Mouse (Mus musculus) CH12.LX (cell line): ENCODE data around the gene Fryl. TPM values are rescaled to one million over a fixed set of nuclear protein-coding genes. Genes with fewer than 3 reads are reported as not detected.

Experiments used
- DNase-seq: peaks from one replicate; pipeline ENCODE4 v3.0.0-alpha.2; 2013; ENCODE audit errors: extremely low read depth
- H3K27ac ChIP-seq: 2 replicates; pipeline ENCODE4 v1.5.1; 2012; ENCODE audit warnings: low read depth, mild to moderate bottlenecking, control low read depth, moderate library complexity; ENCODE audit not compliant: insufficient read depth
- H3K27me3 ChIP-seq: replicated peaks from 2 replicates; pipeline ENCODE3; 2012; ENCODE audit warnings: inconsistent platforms
- H3K36me3 ChIP-seq, 2 experiments: replicated peaks in 1 of 2; 2 replicates each; pipeline versions ENCODE3 to v1.6.1; 2012; ENCODE audit warnings: inconsistent platforms in 1 of 2, low read length in 1 of 2, mild to moderate bottlenecking in 1 of 2, mixed read lengths in 1 of 2, moderate library complexity in 1 of 2; ENCODE audit not compliant: control insufficient read depth in 1 of 2, insufficient read depth in 1 of 2
- H3K4me1 ChIP-seq, 2 experiments: 2 replicates each; pipeline ENCODE4 v1.6.1; 2012; ENCODE audit warnings: inconsistent platforms in 1 of 2, moderate library complexity in 1 of 2; ENCODE audit not compliant: insufficient read depth in 2 of 2, control insufficient read depth in 1 of 2
- H3K4me2 ChIP-seq: 2 replicates; pipeline ENCODE4 v1.6.1; 2012; ENCODE audit warnings: low read depth, mild to moderate bottlenecking, control low read depth; ENCODE audit not compliant: poor library complexity, insufficient read depth, severe bottlenecking
- H3K4me3 ChIP-seq, 3 experiments: fragments of 150-350 bp in 1 of 3; sonication (generic) in 1 of 3; replicated peaks in 1 of 3; 2 replicates each; pipeline versions ENCODE3 to v1.5.1; 2011 to 2012; ENCODE audit warnings: low read depth in 2 of 3, low read length in 2 of 3, mild to moderate bottlenecking in 2 of 3, moderate library complexity in 2 of 3, control low read depth in 1 of 3, improper control_type of control experiment in 1 of 3, inconsistent platforms in 1 of 3, mixed read lengths in 1 of 3; ENCODE audit not compliant: poor library complexity in 1 of 3
- H3K79me2 ChIP-seq: replicated peaks from 2 replicates; pipeline ENCODE4 v1.6.1; 2012; ENCODE audit warnings: mild to moderate bottlenecking, moderate library complexity; ENCODE audit not compliant: control insufficient read depth, poor library complexity, insufficient read depth, severe bottlenecking; ENCODE audit errors: extremely low read depth
- H3K9ac ChIP-seq: 2 replicates; pipeline ENCODE4 v1.6.1; 2012; ENCODE audit warnings: low read depth, mild to moderate bottlenecking, control low read depth, moderate library complexity; ENCODE audit not compliant: insufficient read depth
- H3K9me3 ChIP-seq: replicated peaks from 2 replicates; pipeline ENCODE3; 2012; ENCODE audit warnings: low read length, inconsistent platforms, mixed read lengths
- BHLHE40 ChIP-seq: IDR thresholded peaks from 2 replicates; pipeline ENCODE4 v1.6.1; 2011; ENCODE audit warnings: mild to moderate bottlenecking, low read depth, low read length, improper control_type of control experiment
- CHD2 ChIP-seq: IDR thresholded peaks from 2 replicates; pipeline ENCODE4 v1.6.1; 2011; ENCODE audit warnings: low read length, improper control_type of control experiment
- E2F4 ChIP-seq: IDR thresholded peaks from 2 replicates; pipeline ENCODE4 v1.6.1; 2011; ENCODE audit warnings: low read depth, low read length, improper control_type of control experiment; ENCODE audit not compliant: insufficient replicate concordance
- ELF1 ChIP-seq: IDR thresholded peaks from 2 replicates; pipeline ENCODE4 v1.6.1; 2014; ENCODE audit warnings: low read depth, mild to moderate bottlenecking, inconsistent platforms, low read length, improper control_type of control experiment
- EP300 ChIP-seq: IDR thresholded peaks from 2 replicates; pipeline ENCODE4 v1.6.1; 2011; ENCODE audit warnings: low read length, improper control_type of control experiment
- ETS1 ChIP-seq: conservative IDR thresholded peaks from 2 replicates; pipeline ENCODE4 v1.6.1; 2012; ENCODE audit warnings: low read depth, mild to moderate bottlenecking, inconsistent platforms, low read length, improper control_type of control experiment, moderate library complexity
- GABPA ChIP-seq: IDR thresholded peaks from 2 replicates; pipeline ENCODE4 v1.6.1; 2012; ENCODE audit warnings: low read depth, low read length, improper control_type of control experiment, inconsistent platforms; ENCODE audit not compliant: insufficient replicate concordance
- IRF4 ChIP-seq: IDR thresholded peaks from 2 replicates; pipeline ENCODE4 v1.6.1; 2014; ENCODE audit warnings: low read depth, mild to moderate bottlenecking, inconsistent platforms, low read length, improper control_type of control experiment
- JUN ChIP-seq: IDR thresholded peaks from 2 replicates; pipeline ENCODE4 v1.6.1; 2011; ENCODE audit warnings: low read depth, mild to moderate bottlenecking, low read length, improper control_type of control experiment, moderate library complexity; ENCODE audit not compliant: insufficient read depth
- JUND ChIP-seq: conservative IDR thresholded peaks from 2 replicates; pipeline ENCODE4 v1.6.1; 2011; ENCODE audit warnings: low read depth, low read length, improper control_type of control experiment
- KAT2A ChIP-seq: IDR thresholded peaks from 2 replicates; pipeline ENCODE4 v1.6.1; 2012; ENCODE audit warnings: low read length, improper control_type of control experiment, inconsistent platforms; ENCODE audit not compliant: insufficient replicate concordance
- MAFK ChIP-seq: IDR thresholded peaks from 2 replicates; pipeline ENCODE4 v1.6.1; 2011; ENCODE audit warnings: low read length, improper control_type of control experiment; ENCODE audit not compliant: insufficient replicate concordance
- MAX ChIP-seq: IDR thresholded peaks from 2 replicates; pipeline ENCODE4 v1.6.1; 2011; ENCODE audit warnings: low read length, improper control_type of control experiment
- MAZ ChIP-seq: IDR thresholded peaks from 2 replicates; pipeline ENCODE4 v1.6.1; 2012; ENCODE audit warnings: low read depth, mild to moderate bottlenecking, inconsistent platforms, low read length, improper control_type of control experiment, moderate library complexity
- MEF2A ChIP-seq: IDR thresholded peaks from 2 replicates; pipeline ENCODE4 v1.6.1; 2014; ENCODE audit warnings: low read depth, mild to moderate bottlenecking, inconsistent platforms, low read length, improper control_type of control experiment, borderline replicate concordance
- NELFE ChIP-seq: IDR thresholded peaks from 2 replicates; pipeline ENCODE4 v1.6.1; 2011; ENCODE audit warnings: low read depth, low read length, improper control_type of control experiment
- NRF1 ChIP-seq: IDR thresholded peaks from 2 replicates; pipeline ENCODE4 v1.6.1; 2014; ENCODE audit warnings: low read depth, mild to moderate bottlenecking, inconsistent platforms, low read length, improper control_type of control experiment, moderate library complexity
- POLR2A ChIP-seq: IDR thresholded peaks from 2 replicates; pipeline ENCODE4 v1.6.1; 2011; ENCODE audit warnings: low read depth, mild to moderate bottlenecking, improper control_type of control experiment, low read length
- POLR2AphosphoS2 ChIP-seq: IDR thresholded peaks from 2 replicates; pipeline ENCODE4 v1.6.1; 2011; ENCODE audit warnings: low read depth, low read length, improper control_type of control experiment
- RAD21 ChIP-seq: IDR thresholded peaks from 2 replicates; pipeline ENCODE4 v1.6.1; 2011; ENCODE audit warnings: low read depth, mild to moderate bottlenecking, low read length, improper control_type of control experiment, moderate library complexity
- SIN3A ChIP-seq: IDR thresholded peaks from 2 replicates; pipeline ENCODE4 v1.6.1; 2012; ENCODE audit warnings: low read length, improper control_type of control experiment, inconsistent platforms
- SMC3 ChIP-seq: IDR thresholded peaks from 2 replicates; pipeline ENCODE4 v1.6.1; 2011; ENCODE audit warnings: low read depth, low read length, improper control_type of control experiment
- TBP ChIP-seq: conservative IDR thresholded peaks from 2 replicates; pipeline ENCODE4 v1.6.1; 2011; ENCODE audit warnings: low read depth, low read length, improper control_type of control experiment
- TCF12 ChIP-seq: IDR thresholded peaks from 2 replicates; pipeline ENCODE4 v1.6.1; 2014; ENCODE audit warnings: low read depth, mild to moderate bottlenecking, inconsistent platforms, low read length, improper control_type of control experiment
- UBTF ChIP-seq: IDR thresholded peaks from 2 replicates; pipeline ENCODE4 v1.6.1; 2012; ENCODE audit warnings: low read depth, mild to moderate bottlenecking, inconsistent platforms, low read length, improper control_type of control experiment, moderate library complexity
- USF1 ChIP-seq: IDR thresholded peaks from 2 replicates; pipeline ENCODE4 v1.6.1; 2014; ENCODE audit warnings: low read depth, mild to moderate bottlenecking, inconsistent platforms, low read length, improper control_type of control experiment
- ZKSCAN1 ChIP-seq: IDR thresholded peaks from 2 replicates; pipeline ENCODE4 v1.6.1; 2012; ENCODE audit warnings: low read depth, inconsistent platforms, low read length, improper control_type of control experiment, borderline replicate concordance
- dilution Hi-C: fragments of 300-500 bp; cut with MboI; formaldehyde crosslinking; loops from 2 replicates; pipeline ENCODE4 v1.14.3; 2020; ENCODE audit warnings: low sequenced_read_pairs; ENCODE audit not compliant: extremely low pct_unique_long_range_greater_than_20kb, extremely low pct_ligation_motif_present
- in situ Hi-C: fragments of 300-500 bp; cut with MboI; formaldehyde crosslinking; loops from 3 replicates; pipeline ENCODE4 v1.14.3; 2019; ENCODE audit warnings: low sequenced_read_pairs, low pct_ligation_motif_present, low pct_unique_long_range_greater_than_20kb, mixed read lengths
- polyA plus RNA-seq: library from polyadenylated mRNA; unstranded; fragments of >175 nt; gene quantifications from 2 replicates; pipeline ENCODE4 v1.2.1, GENCODE M21; 2012; ENCODE audit warnings: low read depth; ENCODE audit not compliant: insufficient read length
- total RNA-seq, 2 experiments: library from RNA; depleted of rRNA; stranded (reverse); fragments of 300-350 nt in 1 of 2; fragments of >200 nt in 1 of 2; gene quantifications; 2 replicates each; pipeline ENCODE4 v1.2.3; 2012 to 2014

Fryl gene
- total and polyA plus RNA-seq, 3 experiments, result 23.2 to 38.4 (median 31.3) TPM

DNA sequence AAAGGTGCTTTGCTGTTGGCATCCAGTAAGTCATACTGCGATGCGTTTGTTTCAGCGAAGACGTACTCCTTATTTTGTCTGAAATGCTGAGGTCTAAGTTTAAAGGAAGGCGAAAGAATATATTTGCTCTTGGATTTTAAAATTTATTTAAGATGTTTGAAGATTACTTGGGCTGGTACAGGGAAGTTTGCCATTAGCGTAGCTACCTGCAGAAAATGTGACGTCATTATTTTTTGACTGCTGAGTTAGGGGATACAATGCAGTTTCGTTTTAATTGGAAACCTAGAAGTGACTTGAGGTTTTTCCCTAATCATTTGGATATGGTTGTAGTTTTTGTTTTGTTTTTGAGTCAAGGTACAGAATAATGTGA is 37.0 kb upstream of the Fryl start:
- peak; percentile 48 for DNase-seq
- in situ Hi-C loops (loop anchor here (10.0 kb wide), 1 partner anchor 159 kb away; no protein-coding TSS in a partner anchor), dilution Hi-C loops (no loop called here)
- TF ChIP-seq IRF4, result peak; percentile 40; the same call in 1 of the 2 replicates
- TF ChIP-seq JUND, result peak; percentile 78; the same call in 1 of the 2 replicates
- TF ChIP-seq EP300, result peak; percentile 35; the same call in 1 of the 2 replicates
- no peak for TF ChIP-seq UBTF
- peak; percentile 44; the same call in 1 of the 2 replicates for TF ChIP-seq ETS1
- peak; percentile 46; the same call in 1 of the 2 replicates for TF ChIP-seq SIN3A
- TF ChIP-seq POLR2A, result no peak
- 0 out of 2 replicates have a peak, but pooled peaks have one; percentile 7 for TF ChIP-seq TBP
- peak; percentile 59; the same call in 1 of the 2 replicates for TF ChIP-seq JUN
- TF ChIP-seq, all 38 proteins: peak for 7
- peaks cover 11 to 39% of the 10 kb centered on the region in 2 experiments for H3K4me1 ChIP-seq
- no peak overlapping the region for H3K27ac ChIP-seq
- no peaks in the 10 kb centered on the region for H3K27me3 ChIP-seq
- H3K79me2 ChIP-seq, result peaks cover 43% of the 10 kb centered on the region
- peaks cover 19 to 37% of the 10 kb centered on the region in 2 experiments for H3K36me3 ChIP-seq
- H3K9ac ChIP-seq, result peak overlapping the region; percentile 60
- H3K4me3 ChIP-seq, result peak overlapping the region; percentile 85 to 97 (median 95)
- H3K9me3 ChIP-seq, result no peaks in the 10 kb centered on the region
- peak overlapping the region; percentile 50; the same call in 1 of the 2 replicates for H3K4me2 ChIP-seq

- H3K27me3 ChIP-seq, result no peaks in the 10 kb centered on the region
- H3K79me2 ChIP-seq, result peaks cover 40% of the 10 kb centered on the region
- in situ Hi-C loops (loop anchor here (10.0 kb wide), 1 partner anchor 158 kb away; no protein-coding TSS in a partner anchor), dilution Hi-C loops (no loop called here)
- peak within 1 kb of the TSS; percentile 60 for H3K9ac ChIP-seq
- H3K9me3 ChIP-seq, result no peaks in the 10 kb centered on the region
- peaks cover 16 to 31% of the 10 kb centered on the region in 2 experiments for H3K36me3 ChIP-seq
- peak; percentile 98 for DNase-seq
- peak within 1 kb of the TSS; percentile 85 to 97 (median 95) for H3K4me3 ChIP-seq
- peak within 1 kb of the TSS; percentile 50; the same call in 1 of the 2 replicates for H3K4me2 ChIP-seq
- peak within 1 kb of the TSS; percentile 58 for H3K27ac ChIP-seq
- peaks cover 11 to 41% of the 10 kb centered on the region in 2 experiments for H3K4me1 ChIP-seq
- no peak for TF ChIP-seq UBTF
- TF ChIP-seq CHD2, result peak; percentile 72; the same call in 1 of the 2 replicates
- TF ChIP-seq TBP, result 0 out of 2 replicates have a peak, but pooled peaks have one; percentile 73
- TF ChIP-seq MAZ, result no peak
- TF ChIP-seq RAD21, result no peak
- TF ChIP-seq KAT2A, result peak; percentile 82; the same call in 1 of the 2 replicates
- 0 out of 2 replicates have a peak, but pooled peaks have one; percentile 82 for TF ChIP-seq SIN3A
- TF ChIP-seq GABPA, result no peak; the same call in 1 of the 2 replicates
- no peak; the same call in 1 of the 2 replicates for TF ChIP-seq JUND
- no peak for TF ChIP-seq E2F4
- peak; percentile 94 for TF ChIP-seq NELFE
- peak; percentile 32 for TF ChIP-seq ETS1
- peak; percentile 31; the same call in 1 of the 2 replicates for TF ChIP-seq BHLHE40
- TF ChIP-seq POLR2A, result peak; percentile 96
- TF ChIP-seq NRF1, result peak; percentile 88
- TF ChIP-seq MAFK, result no peak
- no peak for TF ChIP-seq SMC3
- peak; percentile 82; the same call in 1 of the 2 replicates for TF ChIP-seq POLR2AphosphoS2
- TF ChIP-seq TCF12, result peak; percentile 65
- TF ChIP-seq MAX, result peak; percentile 86
- peak; percentile 86 for TF ChIP-seq ELF1
- TF ChIP-seq ZKSCAN1, result no peak
- TF ChIP-seq MEF2A, result 0 out of 2 replicates have a peak, but pooled peaks have one; percentile 50
- no peak for TF ChIP-seq USF1
Measured at GRCm38 (mm10) chr5:73292502-73293457, 36.4 kb upstream of the Fryl start, which contains the start of gene Ociad1. Gene Ociad1, plus strand, starts transcription at chr5:73292784.
